26 mouse cellular contexts compared by ENCODE assay signal in genomic region chr9:49217626-49218607, GRCm38 (mm10). TPM values are rescaled to one million over a fixed set of nuclear protein-coding genes. Genes with fewer than 3 reads are reported as not detected.
A peak's percentile ranks its signal among the peaks of the same experiment; 100 is the strongest.
DNase-seq lines count a peak whose midpoint lies in the region; ATAC-seq lines count a peak whose summit lies in the region.
"Had no signal": no experiment of that assay in that cellular context is flagged by ENCODE, and none has a peak within 500 bp of the region (broad histone marks: within the 10 kb centered on the region; RNA-seq: fewer than 3 reads in every experiment).

No protein-coding gene starts in this region.

- WGBS in forebrain, embryonic 12.5 days = 41% methylated on average over 20 of the region's 20 CpGs
- 81% methylated on average over 20 of the region's 20 CpGs for WGBS in forebrain, embryonic 10.5 days
- WGBS in midbrain, embryonic 13.5 days = 42% methylated on average over 20 of the region's 20 CpGs
- 87% methylated on average over 20 of the region's 20 CpGs for WGBS in midbrain, embryonic 10.5 days
- 40% methylated on average over 20 of the region's 20 CpGs for WGBS in hindbrain, embryonic 16.5 days
- 36% methylated on average over 20 of the region's 20 CpGs for WGBS in neural tube, embryonic 14.5 days

- H3K4me2 ChIP-seq in forebrain, embryonic 12.5 days = peak overlapping the region; percentile 26; the same call in 1 of the 2 replicates
- peak overlapping the region; percentile 26 for H3K4me2 ChIP-seq in midbrain, embryonic 13.5 days (replicated peaks)
- H3K4me2 ChIP-seq in hindbrain, embryonic 16.5 days (ENCODE audit: low read length) = peak overlapping the region; percentile 33
- no peak overlapping the region for H3K4me2 ChIP-seq in neural tube, embryonic 14.5 days (ENCODE audit: low read depth, low read length)
- H3K4me2 ChIP-seq: liver, embryonic 15.5 days; lung, embryonic 15.5 days had no signal

- H3K4me3 ChIP-seq in forebrain, embryonic 12.5 days (replicated peaks) = no peak overlapping the region
- no peak overlapping the region for H3K4me3 ChIP-seq in forebrain, embryonic 10.5 days
- no peak overlapping the region for H3K4me3 ChIP-seq in midbrain, embryonic 13.5 days (replicated peaks)
- H3K4me3 ChIP-seq in midbrain, embryonic 10.5 days = no peak overlapping the region
- no peak overlapping the region for H3K4me3 ChIP-seq in hindbrain, embryonic 16.5 days (ENCODE audit: low read length)
- no peak overlapping the region for H3K4me3 ChIP-seq in neural tube, embryonic 14.5 days (ENCODE audit: low read depth, low read length)
- H3K4me3 ChIP-seq: left cerebral cortex, adult 2 months; limb, embryonic 10.5 days; liver, embryonic 15.5 days; lung, embryonic 15.5 days had no signal

- no peak for DNase-seq in forebrain, embryonic 10.5 days (ENCODE audit: extremely low spot score, low spot score)
- DNase-seq in midbrain, embryonic 10.5 days (ENCODE audit: low spot score) = no peak
- no peak for DNase-seq in right cerebral cortex, postnatal 25 days
- DNase-seq: adrenal gland, postnatal 10 days; cerebellum, adult 11-12 months; kidney, adult 18-20 months; layer of hippocampus, adult 9-11 months; liver; right cerebral cortex, postnatal 4 days; thymus, postnatal 14 days had no signal

- no peak overlapping the region for H3K27ac ChIP-seq in forebrain, embryonic 12.5 days
- H3K27ac ChIP-seq in forebrain, embryonic 10.5 days = no peak overlapping the region
- peak overlapping the region; percentile 70 for H3K27ac ChIP-seq in midbrain, embryonic 13.5 days
- H3K27ac ChIP-seq in midbrain, embryonic 10.5 days (replicated peaks) = no peak overlapping the region
- H3K27ac ChIP-seq in hindbrain, embryonic 16.5 days (ENCODE audit: low read depth, low read length) = peak overlapping the region; percentile 12; the same call in 1 of the 2 replicates
- peak overlapping the region; percentile 13; the same call in 1 of the 2 replicates for H3K27ac ChIP-seq in neural tube, embryonic 14.5 days (ENCODE audit: low read depth, low read length)
- H3K27ac ChIP-seq: left cerebral cortex, adult 2 months; limb, embryonic 10.5 days; liver, embryonic 15.5 days; lung, embryonic 15.5 days; macrophage had no signal

- no peak for ATAC-seq in forebrain, embryonic 12.5 days (ENCODE audit: low FRiP score)
- peak; percentile 83 for ATAC-seq in midbrain, embryonic 13.5 days
- peak; percentile 70; the same call in 1 of the 2 replicates for ATAC-seq in hindbrain, embryonic 16.5 days
- ATAC-seq in neural tube, embryonic 14.5 days (ENCODE audit: low read depth) = peak; percentile 72
- ATAC-seq in cerebellum, adult (ENCODE audit: insufficient number of reproducible peaks, low FRiP score, low TSS enrichment) = no peak
- ATAC-seq: inflammation-experienced regulatory T-cells, adult 6 months had no signal

- no peak overlapping the region for H3K9ac ChIP-seq in forebrain, embryonic 12.5 days
- H3K9ac ChIP-seq in midbrain, embryonic 13.5 days (replicated peaks) = peak overlapping the region; percentile 24; the same call in 1 of the 2 replicates
- H3K9ac ChIP-seq in hindbrain, embryonic 16.5 days (ENCODE audit: low read depth, low read length) = peak overlapping the region; percentile 35; the same call in 1 of the 2 replicates
- H3K9ac ChIP-seq in neural tube, embryonic 14.5 days (replicated peaks; ENCODE audit: low read depth, low read length) = no peak overlapping the region
- H3K9ac ChIP-seq: liver, embryonic 15.5 days; lung, embryonic 15.5 days had no signal

- peaks cover 4% of the 10 kb centered on the region; the same call in 1 of the 2 replicates for H3K27me3 ChIP-seq in forebrain, embryonic 12.5 days
- no peaks in the 10 kb centered on the region for H3K27me3 ChIP-seq in forebrain, embryonic 10.5 days (ENCODE audit: poor library complexity, severe bottlenecking)
- no peaks in the 10 kb centered on the region for H3K27me3 ChIP-seq in midbrain, embryonic 13.5 days
- H3K27me3 ChIP-seq in midbrain, embryonic 10.5 days (ENCODE audit: low read depth, poor library complexity, severe bottlenecking) = no peaks in the 10 kb centered on the region
- no peaks in the 10 kb centered on the region for H3K27me3 ChIP-seq in hindbrain, embryonic 16.5 days (replicated peaks; ENCODE audit: control insufficient read depth, insufficient read depth, low read length)
- no peaks in the 10 kb centered on the region for H3K27me3 ChIP-seq in neural tube, embryonic 14.5 days (ENCODE audit: control insufficient read depth, insufficient read depth, low read length)
- H3K27me3 ChIP-seq: liver, embryonic 15.5 days; lung, embryonic 15.5 days had no signal

- peaks cover 15% of the 10 kb centered on the region for H3K4me1 ChIP-seq in forebrain, embryonic 12.5 days
- H3K4me1 ChIP-seq in forebrain, embryonic 10.5 days = peaks cover 15% of the 10 kb centered on the region
- H3K4me1 ChIP-seq in midbrain, embryonic 13.5 days (replicated peaks) = peaks cover 29% of the 10 kb centered on the region
- peaks cover 8% of the 10 kb centered on the region; the same call in 1 of the 2 replicates for H3K4me1 ChIP-seq in midbrain, embryonic 10.5 days
- H3K4me1 ChIP-seq in hindbrain, embryonic 16.5 days (ENCODE audit: control insufficient read depth, insufficient read depth, low read depth, low read length) = peaks cover 15% of the 10 kb centered on the region
- H3K4me1 ChIP-seq in neural tube, embryonic 14.5 days (ENCODE audit: control insufficient read depth, insufficient read depth, low read length) = peaks cover 11% of the 10 kb centered on the region; the same call in 1 of the 2 replicates
- H3K4me1 ChIP-seq: liver, embryonic 15.5 days; lung, embryonic 15.5 days had no signal

- no peaks in the 10 kb centered on the region for H3K36me3 ChIP-seq in forebrain, embryonic 12.5 days (replicated peaks)
- H3K36me3 ChIP-seq in forebrain, embryonic 10.5 days (replicated peaks) = no peaks in the 10 kb centered on the region
- no peaks in the 10 kb centered on the region for H3K36me3 ChIP-seq in midbrain, embryonic 13.5 days
- H3K36me3 ChIP-seq in midbrain, embryonic 10.5 days = no peaks in the 10 kb centered on the region
- H3K36me3 ChIP-seq in hindbrain, embryonic 16.5 days (ENCODE audit: control insufficient read depth, insufficient read depth, low read length) = no peaks in the 10 kb centered on the region
- H3K36me3 ChIP-seq in neural tube, embryonic 14.5 days (ENCODE audit: control insufficient read depth, insufficient read depth, low read length) = no peaks in the 10 kb centered on the region
- H3K36me3 ChIP-seq: limb, embryonic 10.5 days; liver, embryonic 15.5 days; lung, embryonic 15.5 days had no signal

- H3K9me3 ChIP-seq in forebrain, embryonic 12.5 days = no peaks in the 10 kb centered on the region
- no peaks in the 10 kb centered on the region for H3K9me3 ChIP-seq in forebrain, embryonic 10.5 days
- H3K9me3 ChIP-seq in midbrain, embryonic 13.5 days = no peaks in the 10 kb centered on the region
- H3K9me3 ChIP-seq in midbrain, embryonic 10.5 days (replicated peaks) = no peaks in the 10 kb centered on the region
- H3K9me3 ChIP-seq in hindbrain, embryonic 16.5 days (ENCODE audit: control insufficient read depth, low read length) = no peaks in the 10 kb centered on the region
- no peaks in the 10 kb centered on the region for H3K9me3 ChIP-seq in neural tube, embryonic 14.5 days (ENCODE audit: control insufficient read depth, low read length)
- H3K9me3 ChIP-seq: limb, embryonic 10.5 days; liver, embryonic 15.5 days; lung, embryonic 15.5 days had no signal

RNA-seq across cellular contexts. Expression of gene Gm4894, which starts 32.4 kb away (rescaled TPM):
- not detected in 2 replicates for polyA plus RNA-seq in forebrain, embryonic 12.5 days (2016; fragmentation: Nextera tagmentation; extraction: Ambion mirVana)
- not detected in 2 replicates for polyA plus RNA-seq in forebrain, embryonic 10.5 days (2016; fragmentation: Nextera tagmentation; extraction: Ambion mirVana)
- polyA plus RNA-seq in midbrain, embryonic 13.5 days (2015; fragmentation: Nextera tagmentation; extraction: Ambion mirVana) = not detected in 2 replicates
- not detected in 2 replicates for polyA plus RNA-seq in midbrain, embryonic 10.5 days (2016; fragmentation: Nextera tagmentation; extraction: Ambion mirVana)
- not detected in 2 replicates for polyA plus RNA-seq in hindbrain, embryonic 16.5 days (2015; fragmentation: Nextera tagmentation; extraction: Ambion mirVana)
- not detected in 2 replicates for polyA plus RNA-seq in neural tube, embryonic 14.5 days (2014; fragmentation: Nextera tagmentation; extraction: Ambion mirVana)
- polyA plus RNA-seq: embryonic facial prominence, embryonic 11.5 days; heart, embryonic 14.5 days; inflammation-experienced regulatory T-cells, adult 6 months; kidney, embryonic 16.5 days; large intestine, adult 2 months; limb, embryonic 10.5 days; liver, embryonic 15.5 days; lung, embryonic 15.5 days; macrophage; stomach, embryonic 14.5 days had no signal

Comparison
In these comparisons a context has a peak if more than half of its experiments do, and no peak if none do; other contexts are left out.
1. H3K27ac ChIP-seq: peak in midbrain, embryonic 13.5 days (single experiment), hindbrain, embryonic 16.5 days (single experiment) and neural tube, embryonic 14.5 days (single experiment); none in forebrain, embryonic 12.5 days (single experiment), forebrain, embryonic 10.5 days (single experiment) and midbrain, embryonic 10.5 days (single experiment).
2. ATAC-seq: peak in midbrain, embryonic 13.5 days (single experiment), hindbrain, embryonic 16.5 days (single experiment) and neural tube, embryonic 14.5 days (single experiment); none in forebrain, embryonic 12.5 days (single experiment) and cerebellum, adult (single experiment).
3. H3K9ac ChIP-seq: peak in midbrain, embryonic 13.5 days (single experiment) and hindbrain, embryonic 16.5 days (single experiment); none in forebrain, embryonic 12.5 days (single experiment) and neural tube, embryonic 14.5 days (single experiment).